Mouse (Mus musculus) myocyte (in vitro differentiated cells): ENCODE results near the gene Dleu7.

Experiments
- CEBPB ChIP-seq: IDR thresholded peaks from 2 replicates; pipeline ENCODE4 v1.6.1; 2011; ENCODE audit warnings: mild to moderate bottlenecking, moderate library complexity; ENCODE audit not compliant: poor library complexity, insufficient read depth, severe bottlenecking
- E2F4 ChIP-seq: IDR thresholded peaks from one replicate; pipeline ENCODE4 v1.6.1; 2011; ENCODE audit warnings: mild to moderate bottlenecking, control low read depth, moderate library complexity; ENCODE audit not compliant: insufficient read depth
- MYOD1 ChIP-seq, 3 experiments: IDR thresholded peaks; one replicate each; pipeline ENCODE4 v1.6.1; 2011; ENCODE audit warnings: control low read depth in 2 of 3, low read depth in 2 of 3, mild to moderate bottlenecking in 2 of 3, moderate library complexity in 1 of 3; ENCODE audit not compliant: insufficient read length in 2 of 3, control insufficient read depth in 1 of 3
- POLR2A ChIP-seq: IDR thresholded peaks from one replicate; pipeline ENCODE4 v1.6.1; 2011; ENCODE audit warnings: low read depth, mild to moderate bottlenecking, control low read depth, moderate library complexity; ENCODE audit not compliant: insufficient read length
- TCF12 ChIP-seq: IDR thresholded peaks from one replicate; pipeline ENCODE4 v1.6.1; 2011; ENCODE audit warnings: mild to moderate bottlenecking, control low read depth; ENCODE audit not compliant: poor library complexity, insufficient read depth, severe bottlenecking

DNA sequence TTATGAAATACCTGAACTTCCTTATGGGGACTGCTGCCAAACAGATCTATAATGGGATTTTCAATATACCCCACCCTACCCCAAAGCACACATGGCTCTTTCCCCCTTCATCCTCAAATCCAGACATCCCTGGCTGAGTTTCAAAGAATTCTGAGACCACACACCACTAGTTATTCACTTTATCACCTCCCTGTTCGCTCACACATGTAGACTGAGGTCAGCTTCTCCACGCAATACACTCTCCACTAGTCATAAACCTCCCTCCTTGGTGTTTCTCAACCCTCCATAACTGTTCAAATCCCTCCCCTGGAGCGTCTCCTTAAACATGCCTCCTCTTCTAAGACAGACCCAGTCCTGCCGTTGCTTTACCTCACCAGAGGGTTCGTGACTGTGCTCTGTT lies 30.6 kb upstream of the Dleu7 start:
- TF ChIP-seq POLR2A (no peak), E2F4 (no peak), MYOD1 (IDR thresholded peaks at IDR 0.05; ENCODE audit: control insufficient read depth in 1 of 3, insufficient read length in 2 of 3, low read depth in 2 of 3) (no peak), TCF12 (no peak), CEBPB (no peak)
